Mouse (Mus musculus): ENCODE results near the gene Cacna1i.

GRCm38 (mm10) chr15:80387185-80387584 lies 100.1 kb downstream of the Cacna1i start:
- TF ChIP-seq CTCF (IDR thresholded peaks at IDR 0.05; ENCODE audit: borderline replicate concordance, extremely low read depth, insufficient read depth, insufficient read length) = no peak
- no peak for TF ChIP-seq POLR2A (IDR thresholded peaks at IDR 0.05; ENCODE audit: borderline replicate concordance, extremely low read depth, insufficient read depth, insufficient read length, poor library complexity, severe bottlenecking)
